Mouse (Mus musculus): ENCODE measurements at regions not wholly inside any gene's neighbourhood (a gene's known extent, or its start where the extent isn't known, plus 50 kb on each side); places are given as distances from the start of the nearest gene placed in this dataset.

- TF ChIP-seq CTCF (IDR thresholded peaks at IDR 0.05; ENCODE audit: borderline replicate concordance, insufficient read depth, low read length) = no peak
- no peak for TF ChIP-seq POLR2A (IDR thresholded peaks at IDR 0.05; ENCODE audit: low read depth, low read length)
Measured at GRCm38 (mm10) chr1:35344539-35344938, 494.8 kb downstream of the Plekhb2 start.

Measured in embryonic fibroblast, embryonic 13.5 days (primary cell).